Mouse (Mus musculus): ENCODE measurements around the gene Acvrl1. TPM values are rescaled to one million over a fixed set of nuclear protein-coding genes. Genes with fewer than 3 reads are reported as not detected.
A peak's percentile ranks its signal among the peaks of the same experiment; 100 is the strongest.
"Not testable (repeated sequence)": the region's sequence is repeated elsewhere in the genome, so short reads cannot be mapped to it uniquely, and the experiment has no call there.

The Acvrl1 gene
- total RNA-seq, 1 experiment from 2014 or later, result 15.5 TPM

GRCm38 (mm10) chr15:101107906-101108671 lies 20.2 kb upstream of the Acvrl1 start:
- no peak for DNase-seq

GRCm38 (mm10) chr15:101113176-101113575 lies 15.1 kb upstream of the Acvrl1 start:
- DNase-seq, result peak; percentile 45

GRCm38 (mm10) chr15:101113778-101114177 lies 14.5 kb upstream of the Acvrl1 start:
- DNase-seq, result not testable (repeated sequence)

- DNase-seq, result no peak
Observed at GRCm38 (mm10) chr15:101115511-101116110, 12.7 kb upstream of the Acvrl1 start, which contains the start of gene Ankrd33. Gene Ankrd33, plus strand, starts transcription at chr15:101115755.

- DNase-seq, result no peak
Observed at GRCm38 (mm10) chr15:101118399-101119125, 9.8 kb upstream of the Acvrl1 start.

- DNase-seq, result no peak
Observed at GRCm38 (mm10) chr15:101121411-101122289, 6.7 kb upstream of the Acvrl1 start.

- no peak for DNase-seq
Observed at GRCm38 (mm10) chr15:101122290-101122589, 6.1 kb upstream of the Acvrl1 start.

- no peak for DNase-seq
Observed at GRCm38 (mm10) chr15:101123202-101123601, 5.1 kb upstream of the Acvrl1 start.

- DNase-seq, result no peak
Observed at GRCm38 (mm10) chr15:101125561-101125960, 2.8 kb upstream of the Acvrl1 start.

- no peak for DNase-seq
Observed at GRCm38 (mm10) chr15:101126876-101127544, 1.3 kb upstream of the Acvrl1 start.

- no peak for DNase-seq
Observed at GRCm38 (mm10) chr15:101129412-101129811, 1.1 kb downstream of the Acvrl1 start.

GRCm38 (mm10) chr15:101131498-101131897 lies 3.2 kb downstream of the Acvrl1 start:
- DNase-seq, result no peak

- no peak for DNase-seq
Observed at GRCm38 (mm10) chr15:101132041-101132440, 3.7 kb downstream of the Acvrl1 start.

- no peak for DNase-seq
Observed at GRCm38 (mm10) chr15:101132761-101133160, 4.4 kb downstream of the Acvrl1 start.

GRCm38 (mm10) chr15:101133993-101134704 lies 5.8 kb downstream of the Acvrl1 start:
- no peak for DNase-seq

- DNase-seq, result no peak
Observed at GRCm38 (mm10) chr15:101135405-101135804, 7.1 kb downstream of the Acvrl1 start.

GRCm38 (mm10) chr15:101137455-101137854 lies 9.1 kb downstream of the Acvrl1 start:
- DNase-seq, result no peak

GRCm38 (mm10) chr15:101138675-101139074 lies 10.4 kb downstream of the Acvrl1 start:
- no peak for DNase-seq

GRCm38 (mm10) chr15:101139885-101140284 lies 11.6 kb downstream of the Acvrl1 start:
- DNase-seq, result no peak

- no peak for DNase-seq
Observed at GRCm38 (mm10) chr15:101140587-101140986, 12.3 kb downstream of the Acvrl1 start.

- peak; percentile 73 for DNase-seq
Observed at GRCm38 (mm10) chr15:101141061-101141541, 12.8 kb downstream of the Acvrl1 start.
